Mouse (Mus musculus) activated CD4-positive, CD25-positive, alpha-beta regulatory T cell, adult 4 months (primary cell): Measurements from ENCODE around the gene Tmem169. TPM values are rescaled to one million over a fixed set of nuclear protein-coding genes. Genes with fewer than 3 reads are reported as not detected.
"Not testable (repeated sequence)": the region's sequence is repeated elsewhere in the genome, so short reads cannot be mapped to it uniquely, and the experiment has no call there.

ENCODE experiments used
- ATAC-seq: one replicate; pipeline ENCODE4 v1.8.0; 2017
- polyA plus RNA-seq, 2 experiments: library from polyadenylated mRNA; unstranded; fragments of 100-300 nt; shearing (Covaris generic); gene quantifications; one replicate each; pipeline ENCODE4 v1.2.1; 2017

Gene Tmem169
- polyA plus RNA-seq: under 1 TPM in 1 of 2 experiments, not detected in 1; 0.15 TPM

DNA sequence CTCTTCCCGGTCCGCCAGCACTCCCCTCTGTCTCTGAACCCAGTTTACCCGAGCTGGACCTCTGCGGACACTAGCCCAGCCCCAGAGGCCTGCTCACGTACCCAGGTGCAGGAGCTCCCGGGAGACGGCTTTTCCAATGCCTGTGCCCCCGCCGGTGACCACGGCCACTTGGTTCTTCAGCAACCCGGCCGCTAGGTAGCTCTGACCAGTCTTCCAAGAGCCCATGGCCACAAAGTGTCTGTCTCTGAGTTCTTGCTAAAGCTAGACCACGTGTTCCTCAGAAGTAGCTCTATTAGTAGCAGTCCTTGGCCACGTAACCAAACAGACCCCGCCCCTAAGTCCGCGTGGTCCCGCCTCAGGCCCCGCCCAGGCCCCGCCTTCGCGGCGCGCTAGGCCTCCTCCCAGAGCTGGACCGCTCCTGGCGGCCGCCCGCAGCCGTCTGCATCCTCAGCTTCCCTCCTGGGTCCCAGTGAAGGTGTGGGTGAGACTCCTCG lies at the start of gene Tmem169, which contains the start of gene Pecr:
TSS of gene Tmem169 (plus strand) at position 378 of the 494 bp plus-strand sequence.
TSS of gene Pecr (minus strand) at position 323 of the 494 bp plus-strand sequence.
- peak; percentile 99 for ATAC-seq

DNA sequence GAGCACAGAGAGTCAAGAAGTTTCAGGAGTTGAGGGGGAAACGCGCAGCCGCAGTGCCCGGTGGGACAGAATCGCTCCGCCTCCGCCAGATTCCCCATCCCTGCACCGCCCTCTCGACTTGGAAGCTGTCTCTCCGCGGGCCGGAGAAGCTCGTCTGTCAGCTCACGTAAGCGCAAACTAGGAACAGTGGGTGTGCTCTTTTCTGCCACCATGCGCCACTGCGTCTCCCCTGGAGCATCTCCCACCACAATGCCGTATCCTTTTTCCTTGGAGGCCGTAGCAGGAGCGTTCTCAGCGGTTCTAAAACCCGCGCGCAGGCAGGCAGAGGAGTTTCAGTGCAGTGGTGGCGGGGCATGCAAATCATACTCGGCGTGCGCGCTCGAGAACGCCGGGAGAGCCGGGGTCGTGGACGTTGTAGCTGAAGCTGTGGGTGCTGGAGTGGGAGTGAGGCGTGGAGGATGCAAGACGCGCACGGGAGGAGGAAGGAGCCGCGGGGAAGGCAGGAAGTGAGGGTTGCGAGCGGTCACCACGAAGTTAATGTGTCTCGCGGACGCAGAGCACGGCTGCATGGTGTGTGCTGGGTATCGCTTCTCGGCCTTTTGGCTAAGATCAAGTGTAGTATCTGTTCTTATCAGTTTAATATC lies 47.7 kb upstream of the Tmem169 start:
- ATAC-seq: peak; percentile 83

DNA sequence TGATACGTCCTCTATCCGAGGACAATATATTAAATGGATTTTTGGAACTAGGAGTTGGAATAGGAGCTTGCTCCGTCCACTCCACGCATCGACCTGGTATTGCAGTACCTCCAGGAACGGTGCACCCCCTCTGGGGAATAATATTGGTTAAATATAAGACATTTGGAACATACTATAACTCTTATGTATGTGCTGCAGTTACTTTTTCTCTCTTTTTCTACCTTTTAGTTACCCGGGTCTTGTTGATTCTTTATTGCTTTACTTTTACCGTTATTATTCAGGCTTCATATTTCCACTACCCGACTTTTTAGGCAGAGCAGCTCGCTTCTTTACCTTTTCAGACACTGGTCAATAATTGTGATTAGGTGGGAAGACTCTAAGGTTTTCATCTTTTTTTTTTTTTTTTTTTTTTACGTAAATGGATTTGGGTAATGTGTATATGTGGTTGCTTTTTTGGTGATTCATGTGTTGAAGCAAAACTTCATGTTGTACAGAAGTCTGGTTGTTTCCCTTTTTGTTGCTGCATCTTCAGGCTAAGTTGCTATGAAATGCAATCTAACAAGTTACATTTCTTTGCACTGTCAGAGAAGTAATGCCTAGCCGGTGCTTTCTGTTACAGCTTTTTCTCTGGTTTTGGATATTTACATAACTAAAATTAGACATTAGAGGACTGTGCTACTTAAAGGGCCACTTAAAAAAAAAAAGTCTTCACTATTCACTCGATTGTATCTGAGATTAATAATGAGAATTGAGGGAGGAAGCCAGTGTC lies 47.0 kb upstream of the Tmem169 start:
- no peak for ATAC-seq

DNA sequence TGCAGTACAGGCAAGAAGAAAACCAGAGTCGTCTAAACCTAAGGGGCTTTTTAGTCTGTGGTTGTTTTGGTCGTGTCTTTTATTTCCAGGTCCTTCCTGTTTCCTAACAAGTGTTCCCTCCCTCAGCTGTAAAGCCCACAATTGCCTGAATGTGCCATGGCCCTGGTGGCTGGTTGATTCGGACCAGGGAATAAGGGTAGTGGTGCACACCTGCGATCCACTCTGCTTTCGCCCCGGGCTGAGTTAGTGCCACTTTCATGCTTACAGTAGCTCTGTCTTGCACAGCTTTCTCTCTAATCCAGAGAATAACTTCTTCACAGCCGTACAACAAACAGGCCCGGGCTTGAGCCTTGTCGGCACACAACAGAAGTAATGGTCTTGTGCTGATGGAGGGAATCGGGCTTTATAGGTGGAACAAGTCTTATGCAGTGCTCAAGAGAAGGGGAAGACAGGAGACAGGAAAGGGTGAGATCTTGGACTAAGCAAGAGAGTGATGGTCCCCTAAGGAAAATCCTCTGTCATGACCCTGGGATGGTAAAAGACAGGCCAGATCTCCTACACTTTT lies 46.1 kb upstream of the Tmem169 start:
- ATAC-seq: no peak

DNA sequence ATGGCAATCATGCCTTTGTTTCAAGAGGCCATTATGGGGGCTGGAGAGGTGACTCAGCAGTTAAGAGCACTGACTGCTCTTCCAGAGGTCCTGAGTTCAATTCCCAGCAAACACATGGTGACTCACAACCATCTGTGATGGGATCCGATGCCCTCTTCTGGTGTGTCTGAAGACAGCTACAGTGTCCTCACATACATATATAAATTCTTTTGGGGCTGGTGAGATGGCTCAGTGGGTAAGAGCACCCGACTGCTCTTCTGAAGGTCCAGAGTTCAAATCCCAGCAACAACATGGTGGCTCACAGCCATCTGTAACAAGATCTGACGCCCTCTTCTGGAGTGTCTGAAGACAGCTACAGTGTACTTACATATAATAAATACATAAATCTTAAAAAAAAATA lies 45.1 kb upstream of the Tmem169 start:
- not testable (repeated sequence) for ATAC-seq

DNA sequence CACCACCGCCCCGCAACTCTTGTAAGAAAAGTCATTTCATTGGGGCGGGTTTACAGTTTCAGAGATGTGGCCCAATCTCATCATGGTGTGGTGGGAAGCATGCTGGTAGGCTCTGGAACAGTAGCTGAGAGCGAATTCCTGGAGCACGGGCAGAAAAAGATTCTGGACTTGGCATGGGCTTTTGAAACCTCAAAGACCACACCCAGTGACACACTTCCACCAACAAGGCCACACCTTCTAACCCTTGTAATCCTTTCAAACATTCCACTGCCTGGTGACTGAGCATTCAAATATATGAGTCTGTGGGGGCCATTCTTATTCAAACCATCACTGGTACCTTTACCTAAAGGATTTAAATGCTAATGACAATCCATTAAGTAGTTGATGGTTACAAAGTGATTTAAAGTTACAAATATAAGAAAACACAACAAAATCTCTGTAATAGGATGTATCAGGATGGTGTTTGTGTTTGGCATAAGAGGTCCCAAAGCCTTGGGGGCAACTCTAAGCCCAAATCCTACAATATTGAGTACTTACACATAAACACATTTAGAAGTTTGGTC lies 41.5 kb upstream of the Tmem169 start:
- no peak for ATAC-seq

DNA sequence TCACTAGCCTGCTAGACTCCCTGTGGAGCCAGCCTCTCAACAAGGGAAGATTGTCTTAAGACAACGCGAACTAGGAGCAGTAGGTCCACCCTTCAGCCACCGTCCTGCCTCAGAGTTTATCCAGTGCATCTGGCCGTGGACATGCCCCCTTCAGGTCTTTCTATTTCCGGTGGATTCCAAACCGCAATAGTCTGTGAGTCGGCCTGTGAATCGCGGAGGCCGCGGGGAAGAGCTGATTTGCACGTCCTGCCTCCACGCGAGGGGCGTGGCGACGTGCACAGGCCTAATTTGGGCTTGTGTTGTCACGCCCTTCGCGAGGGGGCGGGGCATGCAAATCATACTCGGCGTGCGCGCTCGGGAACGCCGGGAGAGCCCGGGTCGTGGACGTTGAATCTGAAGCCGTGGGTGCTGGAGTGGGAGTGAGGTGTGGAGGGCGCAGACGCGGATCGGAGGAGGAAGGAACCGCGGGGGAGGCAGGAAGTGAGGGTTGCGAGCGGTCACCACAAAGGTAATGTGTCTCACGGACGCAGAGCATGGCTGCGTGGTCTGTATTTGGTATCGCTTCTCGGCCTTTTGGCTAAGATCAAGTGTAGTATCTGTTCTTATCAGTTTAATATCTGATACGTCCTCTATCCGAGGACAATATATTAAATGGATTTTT lies 40.4 kb upstream of the Tmem169 start:
- peak; percentile 95 for ATAC-seq

DNA sequence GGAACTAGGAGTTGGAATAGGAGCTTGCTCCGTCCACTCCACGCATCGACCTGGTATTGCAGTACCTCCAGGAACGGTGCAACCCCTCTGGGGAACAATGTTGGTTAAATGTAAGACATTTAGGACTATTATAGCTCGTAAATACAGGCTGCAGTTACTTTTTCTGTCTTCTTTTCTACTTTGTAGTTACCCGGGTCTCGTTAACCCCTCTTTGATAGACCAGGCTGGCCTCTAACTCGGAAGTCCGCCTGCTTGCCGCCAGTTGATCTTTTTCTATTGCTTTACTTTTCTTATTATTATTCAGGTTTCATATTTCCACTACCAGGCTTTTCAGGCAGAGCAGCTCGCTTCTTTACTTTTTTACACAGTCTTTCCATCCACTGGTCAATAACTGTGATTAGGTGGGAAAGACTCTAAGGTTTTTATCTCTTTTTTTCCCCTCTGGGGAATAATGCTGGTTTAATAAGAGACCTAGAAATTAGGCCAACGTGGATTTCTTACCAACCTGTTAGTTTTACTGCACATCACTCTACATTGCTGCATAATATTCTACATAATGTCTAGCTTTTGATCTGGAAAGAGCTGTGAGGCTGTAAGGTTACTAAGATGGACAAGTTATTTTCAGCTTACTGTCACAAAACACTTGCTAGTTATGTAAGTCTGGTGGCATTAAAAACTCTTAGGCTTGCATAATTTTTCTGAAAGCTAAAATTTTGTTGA lies 39.7 kb upstream of the Tmem169 start:
- peak; percentile 33 for ATAC-seq

DNA sequence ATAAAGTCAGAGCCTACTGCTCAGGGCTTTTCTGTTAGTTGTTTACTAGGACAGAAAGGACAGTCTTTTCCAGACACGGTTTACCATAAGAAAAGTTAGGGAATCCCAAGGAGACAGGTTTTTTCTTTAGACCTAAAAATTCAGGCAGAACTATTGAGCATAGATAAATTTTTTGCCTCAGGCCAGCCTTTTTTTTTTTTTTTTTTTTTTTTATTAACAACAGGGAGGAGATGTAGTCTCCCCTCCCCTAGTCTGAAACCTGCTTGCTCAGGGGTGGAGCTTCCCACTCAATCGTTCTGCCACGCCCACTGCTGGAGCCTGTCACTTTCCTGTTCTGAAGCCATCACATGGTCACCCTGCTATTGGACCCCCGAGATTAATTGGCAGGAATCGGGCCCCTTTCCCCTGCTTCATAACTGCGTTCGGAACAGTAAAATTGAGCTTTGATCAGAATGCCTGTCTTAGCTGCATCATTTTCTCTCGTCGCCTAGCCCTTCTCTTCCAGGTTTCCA lies 35.9 kb upstream of the Tmem169 start:
- ATAC-seq: not testable (repeated sequence)

DNA sequence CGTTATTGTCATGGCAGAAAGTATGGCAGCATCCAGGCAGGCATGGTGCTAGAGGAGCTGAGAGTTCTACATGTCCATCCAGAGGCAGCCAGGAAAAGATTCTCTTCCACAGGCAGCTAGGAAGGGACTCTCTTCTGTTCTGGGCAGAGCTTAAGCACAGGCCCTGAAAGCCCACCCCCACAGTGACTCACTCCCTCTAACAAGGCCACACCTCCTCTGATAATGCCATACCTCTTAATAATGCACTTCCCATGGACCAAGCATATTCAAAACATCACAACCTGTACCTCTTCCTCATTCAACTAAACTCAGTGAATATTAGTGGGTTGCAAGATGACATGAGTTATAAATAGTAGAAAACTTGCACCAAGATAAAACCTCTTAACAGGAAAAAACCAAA lies 32.4 kb upstream of the Tmem169 start:
- ATAC-seq: no peak

DNA sequence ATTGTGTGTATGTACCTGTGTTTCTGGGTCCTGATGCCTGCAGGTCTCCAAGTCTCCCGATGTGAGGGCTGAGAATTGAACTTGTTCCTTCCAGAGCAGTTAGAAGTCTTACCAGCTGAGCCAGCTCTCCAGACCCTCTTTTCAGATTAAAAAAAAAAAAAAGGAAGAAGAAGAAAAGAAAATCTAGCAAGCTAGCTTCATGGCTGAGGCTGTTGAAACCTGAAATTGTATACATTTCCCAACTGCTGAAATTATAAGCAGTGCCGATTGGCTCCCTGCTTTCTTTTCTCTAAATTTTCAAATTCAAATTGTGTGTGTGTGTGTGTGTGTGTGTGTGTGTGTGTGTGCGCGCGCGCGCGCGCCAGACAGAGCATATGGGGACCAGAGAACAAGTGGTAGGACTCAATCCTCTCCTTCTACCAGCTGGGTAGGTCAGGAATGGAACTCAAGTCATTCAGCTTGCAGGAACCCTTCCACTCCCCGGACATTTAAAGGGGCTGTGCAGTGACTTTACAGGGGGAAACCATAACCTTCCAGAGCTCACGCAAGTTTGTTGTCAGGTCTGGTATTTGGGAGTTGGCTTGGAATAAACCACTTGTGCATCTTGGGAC lies 30.2 kb upstream of the Tmem169 start:
- ATAC-seq: no peak

DNA sequence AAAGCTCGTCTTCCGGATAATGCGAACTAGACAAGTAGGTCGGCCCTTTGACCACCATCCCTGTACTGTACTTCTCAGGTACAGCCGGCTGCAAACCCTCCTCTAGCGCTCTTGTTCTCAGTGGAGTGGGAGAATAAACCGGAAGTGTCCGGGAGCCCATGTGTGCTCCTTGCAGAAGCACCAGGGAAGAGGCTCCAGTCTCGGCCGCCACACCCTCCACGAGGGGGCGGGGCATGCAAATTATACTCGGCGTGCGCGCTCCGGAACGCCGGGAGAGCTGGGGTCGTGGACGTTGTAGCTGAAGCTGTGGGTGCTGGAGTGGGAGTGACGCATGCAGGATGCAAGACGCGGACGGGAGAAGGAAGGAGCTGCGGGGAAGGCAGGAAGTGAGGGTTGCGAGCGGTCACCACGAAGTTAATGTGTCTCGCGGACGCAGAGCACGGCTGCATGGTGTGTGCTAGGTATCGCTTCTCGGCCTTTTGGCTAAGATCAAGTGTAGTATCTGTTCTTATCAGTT lies 29.6 kb upstream of the Tmem169 start:
- ATAC-seq: peak; percentile 89

DNA sequence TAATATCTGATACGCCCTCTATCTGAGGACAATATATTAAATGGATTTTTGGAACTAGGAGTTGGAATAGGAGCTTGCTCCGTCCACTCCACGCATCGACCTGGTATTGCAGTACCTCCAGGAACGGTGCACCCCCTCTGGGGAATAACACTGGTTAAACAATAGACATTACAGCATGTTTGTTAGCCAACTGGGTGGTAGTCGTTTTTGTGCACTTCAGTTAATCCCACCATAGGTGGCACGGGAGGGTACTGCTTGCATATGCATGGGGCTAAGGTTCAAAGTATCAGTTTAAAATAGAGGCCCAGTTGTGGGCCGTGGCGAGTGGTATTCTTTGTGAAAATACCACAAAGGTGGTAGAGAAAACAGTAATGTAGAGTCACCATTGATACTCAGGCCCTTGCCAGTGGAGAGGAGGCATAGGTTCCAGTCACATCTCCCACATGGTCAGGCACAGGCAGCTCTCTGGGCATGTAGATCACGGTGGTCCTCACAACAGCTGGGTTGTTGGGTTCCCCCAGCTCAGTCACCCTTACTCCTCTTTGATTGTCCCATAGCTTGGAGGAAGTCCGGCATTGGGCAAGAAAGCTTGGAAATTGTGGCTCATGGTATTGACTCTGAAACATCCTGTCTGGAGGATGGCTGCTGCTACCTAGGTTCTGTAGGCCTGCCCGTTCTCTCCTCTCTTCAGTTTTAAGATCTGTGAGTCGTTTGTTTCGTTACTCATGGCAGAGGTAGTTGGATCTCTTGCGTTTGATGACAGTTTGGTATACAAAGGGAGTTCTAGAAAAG lies 28.9 kb upstream of the Tmem169 start:
- peak; percentile 43 for ATAC-seq

DNA sequence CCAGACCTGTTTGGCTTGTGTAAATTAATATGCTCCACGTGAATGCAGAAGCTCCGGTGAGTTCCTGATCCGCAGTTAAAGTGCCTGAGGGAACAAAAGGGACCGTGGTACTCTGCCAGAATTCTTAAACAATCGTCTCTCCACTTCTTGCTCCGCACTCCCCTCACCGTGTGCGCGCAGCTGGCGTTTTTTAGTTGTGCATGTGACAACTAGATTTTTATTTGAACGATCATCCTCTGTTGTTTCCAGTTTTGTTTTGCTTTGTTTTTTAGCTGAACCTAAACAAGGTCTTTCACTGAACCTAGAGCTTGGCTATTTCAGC lies 28.4 kb upstream of the Tmem169 start:
- ATAC-seq: no peak

DNA sequence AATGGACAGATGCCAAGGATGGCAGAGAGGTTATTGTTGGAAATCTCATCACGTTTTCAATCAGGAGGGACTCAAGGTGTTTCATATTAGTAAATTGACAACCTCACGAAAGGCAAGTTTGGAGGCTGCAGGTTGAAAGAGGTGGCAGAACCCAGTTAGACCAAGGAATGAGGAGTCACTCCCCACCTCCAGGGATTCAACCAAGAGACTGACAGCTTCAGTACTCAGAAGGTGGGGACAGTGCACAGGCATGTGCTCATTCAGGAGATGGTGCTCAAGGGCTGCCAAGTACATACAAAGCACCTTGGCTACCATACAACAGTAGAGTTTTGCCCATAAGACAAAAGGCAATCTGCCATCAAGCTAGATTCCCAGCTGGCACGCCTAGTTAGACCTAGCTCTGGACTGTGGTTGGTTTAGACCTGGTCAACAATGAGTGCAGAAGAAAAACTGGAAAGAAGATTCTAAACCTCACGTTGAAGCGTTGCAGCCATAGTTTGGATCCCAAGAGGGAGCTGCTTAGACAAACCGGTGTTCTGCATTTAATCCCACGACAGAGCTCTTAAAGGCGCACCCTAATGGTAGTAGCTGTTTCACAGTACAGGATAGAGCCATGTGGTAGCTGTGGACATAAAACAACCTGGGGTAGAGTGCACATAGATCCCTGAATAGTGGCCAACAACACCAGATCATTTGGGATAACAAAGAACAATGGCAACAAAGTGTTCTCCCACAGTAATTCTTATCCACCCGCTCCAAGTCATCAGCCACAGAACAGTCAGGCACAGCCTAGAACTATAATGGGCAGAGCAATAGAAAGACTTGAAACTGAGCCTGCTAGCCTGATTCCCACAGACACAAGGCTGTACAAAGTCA lies 27.6 kb upstream of the Tmem169 start:
- ATAC-seq: no peak

DNA sequence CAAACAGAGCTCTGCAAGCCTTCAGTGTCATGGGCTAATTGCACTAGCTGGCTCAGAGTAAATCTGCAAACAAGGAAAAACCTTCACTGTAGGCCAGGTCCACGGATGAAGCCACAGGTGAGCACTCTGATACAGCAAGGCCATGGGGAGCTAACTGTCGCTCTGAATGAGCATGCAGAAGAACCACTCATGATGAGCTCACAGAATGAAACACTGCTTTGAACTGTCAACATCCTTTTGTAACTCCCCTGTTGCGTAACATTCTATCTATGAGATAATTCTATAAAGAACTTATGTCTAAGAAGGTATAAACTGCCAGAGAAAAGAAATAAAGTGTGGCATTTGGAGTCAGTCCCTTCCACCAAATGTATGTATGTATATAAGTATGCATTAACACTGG lies 21.1 kb upstream of the Tmem169 start:
- ATAC-seq: no peak

DNA sequence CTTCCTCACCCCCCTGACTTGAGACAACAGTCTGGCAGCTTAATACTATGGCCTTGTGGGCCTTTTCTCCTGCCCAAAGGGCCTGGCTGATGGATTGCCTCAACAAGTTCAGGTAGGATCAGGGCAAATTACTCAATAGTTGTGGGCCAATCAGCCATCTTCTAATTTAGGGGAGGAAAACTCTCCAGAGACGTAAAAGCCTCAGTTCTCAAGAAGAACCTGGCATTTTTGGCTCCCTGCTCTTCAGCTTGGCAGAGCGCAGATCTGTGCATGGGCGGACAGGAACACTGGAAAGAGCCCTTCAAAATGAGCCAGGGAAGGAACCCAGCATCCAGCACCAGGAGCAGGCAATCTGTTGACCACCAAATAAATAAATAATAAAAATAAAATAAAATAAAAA lies 6.1 kb upstream of the Tmem169 start:
- no peak for ATAC-seq

DNA sequence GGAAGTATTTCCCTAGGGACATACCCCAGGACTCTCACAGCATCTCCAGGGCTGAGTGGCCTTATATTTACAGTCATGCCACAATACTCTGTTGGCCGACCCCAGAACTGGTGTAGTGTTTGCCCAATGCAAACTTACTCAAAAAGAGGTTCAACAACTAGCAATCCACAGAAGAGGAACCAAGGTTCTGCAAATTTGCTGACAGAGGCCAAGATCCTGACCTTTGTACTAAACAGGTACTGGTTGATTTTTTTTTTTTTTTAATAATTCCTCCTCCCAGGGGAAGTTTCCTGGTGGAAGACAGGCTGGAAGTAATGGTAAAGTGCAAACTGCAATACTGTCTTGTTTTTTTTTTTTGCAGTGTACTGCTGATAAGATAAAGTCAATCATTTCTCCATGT lies 1.6 kb upstream of the Tmem169 start:
- ATAC-seq: no peak

DNA sequence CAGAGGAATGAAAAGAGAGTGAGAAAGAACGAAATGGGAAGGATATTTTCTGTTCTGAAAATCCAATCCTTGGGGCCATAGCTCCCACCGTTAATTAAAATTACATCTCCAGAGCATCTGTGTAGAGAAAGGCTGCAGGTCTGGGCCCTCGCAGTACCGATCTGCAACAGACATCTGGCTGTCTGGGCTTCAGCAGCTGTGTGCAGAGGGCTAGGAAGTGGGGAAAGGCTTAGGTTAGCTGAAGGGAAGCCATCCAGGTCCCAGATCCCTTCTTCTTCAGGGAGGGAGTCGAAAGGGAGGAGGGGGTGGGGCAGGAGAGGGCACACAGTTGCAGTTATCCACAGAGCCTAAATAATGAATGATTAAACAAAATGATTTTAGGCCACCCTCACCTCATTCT lies 370 bp downstream of the Tmem169 start:
- ATAC-seq: no peak
